Mouse (Mus musculus): ENCODE results near the gene Smoc1. TPM values are rescaled to one million over a fixed set of nuclear protein-coding genes. Genes with fewer than 3 reads are reported as not detected.

Smoc1 gene
- polyA plus RNA-seq, 1 experiment: 9.8 TPM

DNA sequence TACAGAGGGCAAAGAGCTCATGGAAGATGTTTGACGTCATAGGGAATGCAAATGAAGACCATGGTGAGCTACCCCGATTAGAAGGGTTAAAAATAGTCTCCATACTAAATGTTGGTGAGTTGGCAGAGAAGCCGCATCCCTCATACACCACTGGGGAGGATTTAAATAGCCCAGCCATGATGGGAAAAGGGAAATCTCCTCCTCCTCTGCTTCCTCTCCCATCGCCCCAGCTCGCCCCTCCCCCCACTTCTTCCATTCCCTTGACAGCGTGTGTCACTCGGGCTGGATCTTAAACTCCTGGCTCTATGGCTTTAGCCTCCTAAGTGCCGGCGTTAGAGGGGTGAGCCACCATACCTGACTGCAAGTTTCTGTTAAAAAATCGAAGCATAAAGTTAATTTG lies 117.6 kb downstream of the Smoc1 start:
- no peak overlapping the region for H3K27ac ChIP-seq (ENCODE audit: control insufficient read depth, insufficient read depth, low read depth, low read length)
- H3K4me3 ChIP-seq (ENCODE audit: control insufficient read depth, low read depth, low read length): no peak overlapping the region
- H3K4me1 ChIP-seq (ENCODE audit: control insufficient read depth, insufficient read depth, low read length): peaks cover 5% of the 10 kb centered on the region
- no peak for TF ChIP-seq CTCF (IDR thresholded peaks at IDR 0.05; ENCODE audit: control insufficient read depth, insufficient read depth, insufficient replicate concordance, low read depth, low read length)
- no peak for TF ChIP-seq POLR2A (IDR thresholded peaks at IDR 0.05; ENCODE audit: control insufficient read depth, low read depth, low read length)
- H3K36me3 ChIP-seq (ENCODE audit: control insufficient read depth, insufficient read depth, low read length): no peaks in the 10 kb centered on the region
- no peaks in the 10 kb centered on the region for H3K27me3 ChIP-seq (ENCODE audit: control insufficient read depth, insufficient read depth, low read length)

DNA sequence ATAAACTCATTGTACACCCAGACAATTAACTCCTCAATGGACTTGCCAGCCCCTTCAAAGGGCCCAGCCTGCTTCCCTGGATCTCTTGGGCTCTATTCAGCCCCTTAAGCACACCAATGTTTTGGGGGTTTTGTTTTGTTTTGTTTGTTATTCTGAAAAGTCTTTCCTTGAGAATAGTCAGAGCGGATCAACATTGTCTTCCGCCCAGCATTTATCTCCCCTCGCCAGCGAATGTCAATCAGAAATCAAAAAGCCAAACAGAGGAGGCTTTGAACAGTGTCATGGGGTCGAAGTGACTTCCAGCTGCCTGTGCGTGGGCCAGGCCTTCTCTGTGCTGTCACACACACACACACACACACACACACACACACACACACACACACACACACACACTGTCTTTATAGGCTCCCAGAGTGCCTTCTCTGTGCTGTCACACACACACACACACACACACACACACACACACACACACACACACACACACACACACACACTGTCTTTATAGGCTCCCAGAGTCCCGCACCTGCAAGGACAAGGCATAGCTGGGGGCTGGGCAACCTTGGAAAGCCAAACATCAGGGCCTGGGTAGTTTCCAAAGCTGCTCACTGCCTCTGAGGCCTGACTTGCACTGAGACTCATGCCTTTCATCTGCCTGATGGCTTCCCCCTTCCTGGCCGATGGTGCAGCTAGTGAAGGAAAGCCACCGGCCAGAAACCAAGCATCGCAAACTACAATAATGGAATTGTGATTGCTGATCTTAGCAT lies 120.0 kb downstream of the Smoc1 start:
- no peak overlapping the region for H3K27ac ChIP-seq (ENCODE audit: control insufficient read depth, insufficient read depth, low read depth, low read length)

DNA sequence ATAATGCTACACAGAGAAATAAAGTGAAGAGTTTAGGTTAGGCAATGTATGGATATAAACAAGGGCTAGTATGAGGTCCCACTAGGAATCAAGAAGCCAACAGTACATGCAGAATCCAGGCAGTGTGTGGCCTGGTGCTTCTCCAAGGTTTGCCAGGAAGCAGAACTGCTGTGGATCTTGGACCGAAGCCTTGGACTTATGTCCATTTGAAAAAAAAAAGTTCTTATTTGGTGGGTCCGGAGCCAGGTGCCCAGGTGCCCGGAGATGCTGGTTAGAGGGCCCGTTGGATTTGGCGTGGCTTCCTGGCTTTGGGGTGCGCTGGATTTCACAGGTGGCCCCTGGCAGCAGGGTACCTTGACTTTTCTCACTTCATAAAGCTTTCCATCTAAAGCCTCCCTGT lies 121.3 kb downstream of the Smoc1 start:
- no peak overlapping the region for H3K27ac ChIP-seq (ENCODE audit: control insufficient read depth, insufficient read depth, low read depth, low read length)
- H3K4me3 ChIP-seq (ENCODE audit: control insufficient read depth, low read depth, low read length): no peak overlapping the region
- H3K27me3 ChIP-seq (ENCODE audit: control insufficient read depth, insufficient read depth, low read length): no peaks in the 10 kb centered on the region
- no peaks in the 10 kb centered on the region for H3K36me3 ChIP-seq (ENCODE audit: control insufficient read depth, insufficient read depth, low read length)
- TF ChIP-seq CTCF (IDR thresholded peaks at IDR 0.05; ENCODE audit: control insufficient read depth, insufficient read depth, insufficient replicate concordance, low read depth, low read length) (no peak), POLR2A (IDR thresholded peaks at IDR 0.05; ENCODE audit: control insufficient read depth, low read depth, low read length) (no peak)
- no peaks in the 10 kb centered on the region for H3K4me1 ChIP-seq (ENCODE audit: control insufficient read depth, insufficient read depth, low read length)

More for the DNA sequence above, 120.0 kb downstream of the Smoc1 start:
- no peaks in the 10 kb centered on the region for H3K36me3 ChIP-seq (ENCODE audit: control insufficient read depth, insufficient read depth, low read length)
- no peak overlapping the region for H3K4me3 ChIP-seq (ENCODE audit: control insufficient read depth, low read depth, low read length)
- TF ChIP-seq CTCF (IDR thresholded peaks at IDR 0.05; ENCODE audit: control insufficient read depth, insufficient read depth, insufficient replicate concordance, low read depth, low read length) (no peak), POLR2A (IDR thresholded peaks at IDR 0.05; ENCODE audit: control insufficient read depth, low read depth, low read length) (no peak)
- H3K27me3 ChIP-seq (ENCODE audit: control insufficient read depth, insufficient read depth, low read length): no peaks in the 10 kb centered on the region
- no peaks in the 10 kb centered on the region for H3K4me1 ChIP-seq (ENCODE audit: control insufficient read depth, insufficient read depth, low read length)

DNA sequence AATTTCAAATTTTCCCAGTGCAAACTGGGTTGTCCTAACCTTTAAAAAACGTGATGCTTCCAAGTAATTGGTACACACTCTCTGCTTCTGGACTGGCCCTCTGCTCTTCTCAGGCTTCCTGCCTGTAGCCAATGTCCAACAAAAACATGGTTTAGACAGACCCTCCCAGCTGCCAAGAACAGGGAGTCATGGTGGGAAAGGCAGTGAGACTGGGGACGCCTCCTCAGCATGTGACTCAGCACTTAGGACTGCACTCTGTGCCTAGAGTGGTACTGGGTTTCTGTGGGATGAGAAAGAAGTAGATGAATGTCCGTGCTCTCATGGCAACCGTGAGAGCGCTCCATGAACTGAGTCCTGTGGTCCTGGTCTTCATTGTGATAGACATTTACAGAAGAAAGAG lies 124.3 kb downstream of the Smoc1 start:
- H3K4me1 ChIP-seq (ENCODE audit: control insufficient read depth, insufficient read depth, low read length): no peaks in the 10 kb centered on the region
- H3K36me3 ChIP-seq (ENCODE audit: control insufficient read depth, insufficient read depth, low read length): no peaks in the 10 kb centered on the region
- no peaks in the 10 kb centered on the region for H3K27me3 ChIP-seq (ENCODE audit: control insufficient read depth, insufficient read depth, low read length)
- no peak for TF ChIP-seq POLR2A (IDR thresholded peaks at IDR 0.05; ENCODE audit: control insufficient read depth, low read depth, low read length)
- TF ChIP-seq CTCF (IDR thresholded peaks at IDR 0.05; ENCODE audit: control insufficient read depth, insufficient read depth, insufficient replicate concordance, low read depth, low read length): no peak
- H3K27ac ChIP-seq (ENCODE audit: control insufficient read depth, insufficient read depth, low read depth, low read length): no peak overlapping the region
- H3K4me3 ChIP-seq (ENCODE audit: control insufficient read depth, low read depth, low read length): no peak overlapping the region

DNA sequence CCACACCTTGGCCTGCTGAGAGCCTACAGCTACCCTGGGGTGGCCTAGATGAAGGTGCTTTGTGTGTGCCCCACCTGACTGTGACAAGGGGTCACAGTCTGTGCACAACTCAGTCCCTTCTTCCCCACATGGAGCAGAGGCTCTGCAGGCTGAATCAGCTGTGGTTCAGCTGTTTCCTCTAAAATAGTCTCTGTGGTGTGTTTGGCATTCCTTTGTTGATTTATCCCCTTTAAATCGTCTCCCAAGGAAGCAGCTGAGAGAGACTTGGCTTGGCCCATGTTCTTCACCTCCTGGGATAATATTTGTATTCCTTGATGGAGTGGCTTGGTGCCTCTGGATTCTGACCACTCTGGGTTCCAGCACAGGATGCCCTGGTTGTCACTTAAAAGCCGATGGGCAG lies 125.5 kb downstream of the Smoc1 start:
- Histone ChIP-seq H3K36me3 (ENCODE audit: control insufficient read depth, insufficient read depth, low read length) (no peaks in the 10 kb centered on the region), H3K27ac (ENCODE audit: control insufficient read depth, insufficient read depth, low read depth, low read length) (no peak overlapping the region), H3K4me1 (ENCODE audit: control insufficient read depth, insufficient read depth, low read length) (0 out of 2 replicates have a peak, but pooled peaks cover 2% of the 10 kb centered on the region), H3K27me3 (ENCODE audit: control insufficient read depth, insufficient read depth, low read length) (no peaks in the 10 kb centered on the region), H3K4me3 (ENCODE audit: control insufficient read depth, low read depth, low read length) (no peak overlapping the region)
- no peak for TF ChIP-seq CTCF (IDR thresholded peaks at IDR 0.05; ENCODE audit: control insufficient read depth, insufficient read depth, insufficient replicate concordance, low read depth, low read length)
- TF ChIP-seq POLR2A (IDR thresholded peaks at IDR 0.05; ENCODE audit: control insufficient read depth, low read depth, low read length): no peak

DNA sequence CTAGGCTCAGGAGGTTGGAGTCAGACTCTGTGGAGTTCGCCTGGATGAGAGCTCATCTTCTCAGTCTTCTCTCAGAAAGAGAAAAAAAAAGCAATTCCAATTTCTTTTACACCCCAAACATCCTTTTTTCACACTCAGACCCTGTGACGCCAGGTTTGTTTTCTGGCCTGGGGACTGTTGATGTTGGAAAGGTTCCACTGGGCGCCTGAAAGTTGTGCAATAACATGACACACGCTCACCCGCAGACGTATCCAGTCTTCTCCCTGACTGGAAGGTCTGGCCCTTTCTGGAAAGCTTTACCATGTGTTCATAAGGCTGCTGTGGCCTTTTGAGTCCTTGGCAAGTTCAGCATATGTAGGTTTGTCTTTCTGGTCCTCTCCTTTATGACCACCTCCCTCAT lies 129.1 kb downstream of the Smoc1 start:
- peak overlapping the region; percentile 71 for H3K27ac ChIP-seq (ENCODE audit: control insufficient read depth, insufficient read depth, low read depth, low read length)
- TF ChIP-seq CTCF (IDR thresholded peaks at IDR 0.05; ENCODE audit: control insufficient read depth, insufficient read depth, insufficient replicate concordance, low read depth, low read length): no peak
- TF ChIP-seq POLR2A (IDR thresholded peaks at IDR 0.05; ENCODE audit: control insufficient read depth, low read depth, low read length): no peak
- H3K36me3 ChIP-seq (ENCODE audit: control insufficient read depth, insufficient read depth, low read length): no peaks in the 10 kb centered on the region
- H3K27me3 ChIP-seq (ENCODE audit: control insufficient read depth, insufficient read depth, low read length): no peaks in the 10 kb centered on the region
- no peak overlapping the region for H3K4me3 ChIP-seq (ENCODE audit: control insufficient read depth, low read depth, low read length)
- H3K4me1 ChIP-seq (ENCODE audit: control insufficient read depth, insufficient read depth, low read length): 0 out of 2 replicates have a peak, but pooled peaks cover 2% of the 10 kb centered on the region

DNA sequence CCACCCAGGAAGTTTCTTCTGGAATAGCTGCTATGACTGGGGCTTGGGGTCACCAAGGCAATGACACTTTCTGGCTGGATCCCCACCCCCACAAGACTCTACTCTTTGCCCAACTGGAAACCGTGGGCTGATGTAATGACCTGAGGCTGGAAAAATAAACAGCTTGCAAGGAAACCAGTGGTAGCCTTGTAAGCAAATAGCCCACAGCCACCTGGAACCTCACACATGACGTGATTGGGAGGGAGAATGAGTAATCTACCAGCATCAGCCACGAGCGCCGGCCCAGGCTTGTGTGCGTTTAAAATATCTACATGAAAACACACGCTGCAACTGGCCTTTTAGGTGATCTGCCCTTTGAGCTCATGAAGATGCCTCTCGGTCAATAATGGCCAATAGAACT lies 130.2 kb downstream of the Smoc1 start:
- Histone ChIP-seq H3K27me3 (ENCODE audit: control insufficient read depth, insufficient read depth, low read length) (no peaks in the 10 kb centered on the region), H3K27ac (ENCODE audit: control insufficient read depth, insufficient read depth, low read depth, low read length) (peak overlapping the region; percentile 70), H3K36me3 (ENCODE audit: control insufficient read depth, insufficient read depth, low read length) (no peaks in the 10 kb centered on the region), H3K4me3 (ENCODE audit: control insufficient read depth, low read depth, low read length) (no peak overlapping the region), H3K4me1 (ENCODE audit: control insufficient read depth, insufficient read depth, low read length) (0 out of 2 replicates have a peak, but pooled peaks cover 2% of the 10 kb centered on the region)
- TF ChIP-seq CTCF (IDR thresholded peaks at IDR 0.05; ENCODE audit: control insufficient read depth, insufficient read depth, insufficient replicate concordance, low read depth, low read length): no peak
- no peak for TF ChIP-seq POLR2A (IDR thresholded peaks at IDR 0.05; ENCODE audit: control insufficient read depth, low read depth, low read length)

All from testis, adult 2 months (tissue).